Mouse (Mus musculus): ENCODE data around the gene Gm4553.
"Not testable (repeated sequence)": the region's sequence is repeated elsewhere in the genome, so short reads cannot be mapped to it uniquely, and the experiment has no call there.

- TF ChIP-seq CTCF (IDR thresholded peaks at IDR 0.05; ENCODE audit: low read depth); EP300 (optimal IDR thresholded peaks at IDR 0.05): not testable (repeated sequence)
Measured at GRCm38 (mm10) chr7:142135934-142136333, 29.6 kb downstream of the Gm4553 start, which contains the start of gene Gm39115.
